Mouse (Mus musculus): Measurements from ENCODE around the gene Pigf. TPM values are rescaled to one million over a fixed set of nuclear protein-coding genes. Genes with fewer than 3 reads are reported as not detected.

Pigf gene
- polyA plus RNA-seq, 2 experiments = 21.6 to 30.5 TPM

DNA sequence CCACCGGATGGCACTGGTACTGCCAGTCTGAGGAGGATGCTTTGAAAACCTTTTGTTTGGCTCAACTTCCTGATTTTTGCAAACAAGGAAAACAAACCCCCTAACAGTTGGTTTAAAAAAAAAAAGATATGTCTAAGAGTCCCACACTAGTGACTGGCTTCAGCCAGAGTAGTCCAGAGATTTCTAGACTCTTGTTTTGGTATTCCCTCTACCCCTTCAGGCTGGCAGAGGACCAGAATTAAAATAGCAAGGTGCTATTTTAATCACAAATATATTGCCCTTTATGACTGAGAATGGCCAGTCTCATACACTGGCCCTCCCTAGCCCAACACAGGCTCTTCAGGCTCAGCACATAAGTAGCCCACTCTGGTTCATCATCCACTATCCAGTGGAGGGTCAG lies 30.5 kb upstream of the Pigf start:
- DNase-seq (ENCODE audit: low spot score) (no peak), ATAC-seq (ENCODE audit: low FRiP score, low read depth) (no peak)
- Histone ChIP-seq H3K9me3 (ENCODE audit: control insufficient read depth, low read length) (no peaks in the 10 kb centered on the region), H3K36me3 (ENCODE audit: control insufficient read depth, insufficient read depth, low read length) (no peaks in the 10 kb centered on the region), H3K27me3 (ENCODE audit: control insufficient read depth, insufficient read depth, low read length) (no peaks in the 10 kb centered on the region), H3K4me1 (ENCODE audit: control insufficient read depth, insufficient read depth, low read length) (peaks cover 20% of the 10 kb centered on the region), H3K9ac (ENCODE audit: low read depth, low read length, severe bottlenecking) (no peak overlapping the region), H3K4me2 (replicated peaks; ENCODE audit: low read depth, low read length, severe bottlenecking) (no peak overlapping the region), H3K4me3 (replicated peaks; ENCODE audit: low read length) (no peak overlapping the region), H3K27ac (replicated peaks; ENCODE audit: low read depth, low read length) (no peak overlapping the region)
- 33% methylated on average over 1 of the region's 1 CpGs for WGBS
- TF ChIP-seq POLR2A (IDR thresholded peaks at IDR 0.05; ENCODE audit: borderline replicate concordance, extremely low read depth, insufficient read depth, insufficient read length) = no peak

DNA sequence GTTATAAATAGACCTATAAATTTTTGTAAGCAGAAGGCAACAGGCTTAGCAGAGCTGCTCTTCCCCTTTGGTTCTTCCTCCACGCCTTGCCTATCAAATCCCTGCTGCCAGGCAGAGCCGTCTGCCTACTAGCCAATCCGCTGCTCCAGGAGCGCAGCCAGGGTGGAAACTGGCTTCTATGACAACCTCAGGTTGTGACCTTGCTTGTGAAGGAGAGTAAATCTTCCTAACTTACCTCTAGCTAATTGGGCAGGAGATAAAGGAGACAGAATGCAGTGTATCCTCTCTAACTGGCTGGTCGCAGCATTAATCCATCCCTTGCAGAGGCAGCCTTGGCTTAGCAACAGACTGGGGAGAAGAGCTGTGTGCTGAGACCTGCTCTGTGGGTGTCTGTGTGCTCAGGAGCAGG lies 29.8 kb upstream of the Pigf start:
- Histone ChIP-seq H3K36me3 (ENCODE audit: control insufficient read depth, insufficient read depth, low read length) (no peaks in the 10 kb centered on the region), H3K27ac (replicated peaks; ENCODE audit: low read depth, low read length) (no peak overlapping the region), H3K4me3 (replicated peaks; ENCODE audit: low read length) (no peak overlapping the region), H3K4me1 (ENCODE audit: control insufficient read depth, insufficient read depth, low read length) (peaks cover 20% of the 10 kb centered on the region), H3K9ac (ENCODE audit: low read depth, low read length, severe bottlenecking) (peak overlapping the region; percentile 6; the same call in 1 of the 2 replicates), H3K4me2 (replicated peaks; ENCODE audit: low read depth, low read length, severe bottlenecking) (no peak overlapping the region), H3K9me3 (ENCODE audit: control insufficient read depth, low read length) (no peaks in the 10 kb centered on the region), H3K27me3 (ENCODE audit: control insufficient read depth, insufficient read depth, low read length) (no peaks in the 10 kb centered on the region)
- 22% methylated on average over 5 of the region's 5 CpGs for WGBS
- DNase-seq (ENCODE audit: low spot score) = no peak
- ATAC-seq (ENCODE audit: low FRiP score, low read depth) = no peak
- no peak for TF ChIP-seq POLR2A (IDR thresholded peaks at IDR 0.05; ENCODE audit: borderline replicate concordance, extremely low read depth, insufficient read depth, insufficient read length)

DNA sequence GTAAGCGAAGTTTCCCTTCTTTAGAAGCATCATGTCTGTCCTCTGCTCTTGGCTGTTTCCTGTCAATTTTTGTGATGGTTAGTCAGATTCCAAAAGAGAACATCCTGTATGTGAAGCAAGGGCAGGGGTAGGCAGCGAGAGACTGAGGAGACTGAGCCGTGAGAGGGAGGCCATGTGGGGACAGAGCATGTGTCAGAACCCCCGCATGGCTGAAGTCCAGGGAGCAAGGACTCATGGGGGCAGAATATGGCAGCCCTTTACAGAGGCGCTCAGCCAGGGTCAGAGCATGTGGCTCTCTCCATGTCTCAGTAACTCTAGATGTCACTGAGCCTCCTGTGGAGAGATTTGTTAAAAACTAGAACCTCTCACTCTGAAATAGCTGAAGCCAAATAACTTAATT lies 28.7 kb upstream of the Pigf start:
- ATAC-seq (ENCODE audit: low FRiP score, low read depth) = no peak
- 82% methylated on average over 5 of the region's 5 CpGs for WGBS
- no peak overlapping the region for H3K9ac ChIP-seq (ENCODE audit: low read depth, low read length, severe bottlenecking)

DNA sequence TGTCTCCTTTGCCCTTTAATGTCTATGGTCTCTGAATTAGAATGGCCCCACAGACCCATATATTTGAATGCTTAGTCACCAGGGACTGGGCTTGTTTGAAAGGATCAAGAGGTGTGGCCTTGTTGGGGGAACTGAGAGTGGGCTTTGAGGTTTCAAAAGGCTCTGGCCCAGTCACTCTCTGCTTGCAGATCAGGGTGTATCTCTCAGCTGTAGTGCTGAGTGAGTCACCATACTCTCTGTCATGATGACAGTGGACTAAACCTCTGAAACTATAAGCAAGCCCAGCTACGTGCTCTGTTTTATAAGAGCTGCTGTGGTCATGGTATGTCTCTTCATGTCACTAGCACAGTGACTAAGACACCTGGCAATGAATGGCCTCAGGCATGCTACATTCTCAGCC lies 27.2 kb upstream of the Pigf start:
- no peaks in the 10 kb centered on the region for H3K9me3 ChIP-seq (ENCODE audit: control insufficient read depth, low read length)
- no peaks in the 10 kb centered on the region for H3K27me3 ChIP-seq (ENCODE audit: control insufficient read depth, insufficient read depth, low read length)
- H3K9ac ChIP-seq (ENCODE audit: low read depth, low read length, severe bottlenecking) = no peak overlapping the region
- no peak for TF ChIP-seq POLR2A (IDR thresholded peaks at IDR 0.05; ENCODE audit: borderline replicate concordance, extremely low read depth, insufficient read depth, insufficient read length)
- H3K4me3 ChIP-seq (replicated peaks; ENCODE audit: low read length) = no peak overlapping the region
- DNase-seq (ENCODE audit: low spot score) (no peak), ATAC-seq (ENCODE audit: low FRiP score, low read depth) (no peak)
- no peak overlapping the region for H3K27ac ChIP-seq (replicated peaks; ENCODE audit: low read depth, low read length)
- no peaks in the 10 kb centered on the region for H3K36me3 ChIP-seq (ENCODE audit: control insufficient read depth, insufficient read depth, low read length)
- WGBS = 68% methylated on average over 1 of the region's 1 CpGs
- peaks cover 16% of the 10 kb centered on the region for H3K4me1 ChIP-seq (ENCODE audit: control insufficient read depth, insufficient read depth, low read length)
- H3K4me2 ChIP-seq (replicated peaks; ENCODE audit: low read depth, low read length, severe bottlenecking) = no peak overlapping the region

More for the DNA sequence above, 28.7 kb upstream of the Pigf start:
- no peaks in the 10 kb centered on the region for H3K9me3 ChIP-seq (ENCODE audit: control insufficient read depth, low read length)
- TF ChIP-seq POLR2A (IDR thresholded peaks at IDR 0.05; ENCODE audit: borderline replicate concordance, extremely low read depth, insufficient read depth, insufficient read length) = no peak
- no peak overlapping the region for H3K27ac ChIP-seq (replicated peaks; ENCODE audit: low read depth, low read length)
- H3K36me3 ChIP-seq (ENCODE audit: control insufficient read depth, insufficient read depth, low read length) = no peaks in the 10 kb centered on the region
- peaks cover 23% of the 10 kb centered on the region for H3K4me1 ChIP-seq (ENCODE audit: control insufficient read depth, insufficient read depth, low read length)
- H3K4me2 ChIP-seq (replicated peaks; ENCODE audit: low read depth, low read length, severe bottlenecking) = no peak overlapping the region
- H3K4me3 ChIP-seq (replicated peaks; ENCODE audit: low read length) = no peak overlapping the region
- no peak for DNase-seq (ENCODE audit: low spot score)
- H3K27me3 ChIP-seq (ENCODE audit: control insufficient read depth, insufficient read depth, low read length) = no peaks in the 10 kb centered on the region

DNA sequence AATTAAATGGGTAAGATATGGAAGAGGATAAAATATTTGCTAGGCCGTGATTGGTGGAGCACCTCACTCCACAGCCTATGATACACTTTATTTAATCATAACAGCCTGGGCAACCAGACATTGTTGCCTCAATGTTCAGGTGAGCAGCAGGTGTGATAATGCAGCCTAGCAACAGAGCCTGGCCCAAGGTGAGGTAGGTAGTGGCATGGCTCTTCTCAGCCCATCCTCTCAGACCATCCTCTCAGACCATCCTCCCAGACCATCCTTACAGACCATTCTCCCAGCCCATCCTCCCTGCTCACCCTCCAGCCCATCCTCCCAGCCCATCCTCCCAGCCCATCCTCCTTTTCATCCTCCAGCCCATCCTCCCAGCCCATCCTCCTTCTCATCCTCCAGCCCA lies 26.4 kb upstream of the Pigf start:
- DNase-seq (ENCODE audit: low spot score) = no peak
- H3K4me3 ChIP-seq (replicated peaks; ENCODE audit: low read length) = no peak overlapping the region
- H3K9me3 ChIP-seq (ENCODE audit: control insufficient read depth, low read length) = no peaks in the 10 kb centered on the region
- peaks cover 9% of the 10 kb centered on the region for H3K4me1 ChIP-seq (ENCODE audit: control insufficient read depth, insufficient read depth, low read length)
- H3K27ac ChIP-seq (replicated peaks; ENCODE audit: low read depth, low read length) = no peak overlapping the region
- 88% methylated on average over 1 of the region's 1 CpGs for WGBS
- no peak overlapping the region for H3K9ac ChIP-seq (ENCODE audit: low read depth, low read length, severe bottlenecking)
- no peak for ATAC-seq (ENCODE audit: low FRiP score, low read depth)
- H3K36me3 ChIP-seq (ENCODE audit: control insufficient read depth, insufficient read depth, low read length) = no peaks in the 10 kb centered on the region
- no peaks in the 10 kb centered on the region for H3K27me3 ChIP-seq (ENCODE audit: control insufficient read depth, insufficient read depth, low read length)
- no peak overlapping the region for H3K4me2 ChIP-seq (replicated peaks; ENCODE audit: low read depth, low read length, severe bottlenecking)
- no peak for TF ChIP-seq POLR2A (IDR thresholded peaks at IDR 0.05; ENCODE audit: borderline replicate concordance, extremely low read depth, insufficient read depth, insufficient read length)
